Mouse (Mus musculus) left cerebral cortex, adult 18-20 months (tissue): ENCODE results near the gene Fam20a. TPM values are rescaled to one million over a fixed set of nuclear protein-coding genes. Genes with fewer than 3 reads are reported as not detected.

ENCODE experiments used
- total RNA-seq, 2 experiments: library from RNA; stranded (reverse); gene quantifications; 2 replicates each; pipeline ENCODE4 v1.2.3; 2021

Fam20a gene
- total RNA-seq, 2 experiments from 2014 or later: 10.6 to 12.2 TPM

Other genes with a start within 250 kb of the Fam20a start
- 10 to 100 TPM; 12.0 to 14.7 TPM for gene Arsg, start 248.9 kb downstream of the Fam20a start, total RNA-seq
- 10 to 100 TPM in 1 of 2 experiments, 1 to 10 TPM in 1; 8.9 to 11.3 TPM for gene Slc16a6, start 248.7 kb downstream of the Fam20a start, total RNA-seq
- gene Wipi1, start 110.3 kb downstream of the Fam20a start, total RNA-seq: 10 to 100 TPM; 18.4 to 19.3 TPM
- gene Prkar1a, start 72.9 kb downstream of the Fam20a start, total RNA-seq: 100 to 1,000 TPM; 618 to 657 TPM
- gene 1700012B07Rik, start 105.8 kb upstream of the Fam20a start, total RNA-seq: not detected